9 mouse cellular contexts compared by ENCODE assay signal in the genomic region with DNA sequence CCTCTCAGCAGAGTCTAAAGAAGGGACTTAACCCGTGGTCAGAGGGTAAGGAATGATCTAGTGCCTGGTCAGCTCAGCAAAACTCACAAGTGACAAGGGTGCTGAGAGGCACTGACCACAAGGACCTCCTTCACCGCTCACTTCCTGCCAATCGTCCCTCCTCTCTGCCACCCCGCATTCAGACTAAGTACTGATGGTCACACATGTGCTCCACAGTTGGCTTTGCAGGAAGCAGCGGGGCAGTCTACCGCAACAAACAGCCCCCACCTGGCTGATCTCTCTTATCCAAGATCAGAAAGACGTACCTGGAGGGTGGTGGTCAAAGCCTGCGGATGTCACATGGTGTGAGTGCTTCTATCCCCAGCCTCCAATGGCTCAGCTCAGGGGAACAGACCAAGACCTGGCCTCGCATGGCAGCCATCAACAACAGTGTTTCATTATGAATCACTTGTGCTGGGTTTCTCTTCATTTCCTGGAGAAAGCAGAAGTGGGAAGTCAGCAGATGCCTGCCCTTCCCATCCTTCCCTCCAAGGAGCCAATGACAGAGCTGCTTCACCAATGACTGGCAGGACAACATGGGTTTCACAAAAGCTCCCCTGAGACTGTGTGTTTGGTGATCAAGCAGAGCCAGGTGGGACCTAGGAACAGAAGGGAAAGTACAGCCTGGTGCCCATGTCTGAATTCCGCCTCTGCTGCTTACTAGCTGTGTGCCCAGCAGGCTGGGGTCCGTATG. TPM values are rescaled to one million over a fixed set of nuclear protein-coding genes. Genes with fewer than 3 reads are reported as not detected.
DNase-seq lines count a peak whose midpoint lies in the region; ATAC-seq and TF ChIP-seq lines count a peak whose summit lies in the region.
"Had no signal": no experiment of that assay in that cellular context is flagged by ENCODE, and none has a peak within 500 bp of the region (broad histone marks: within the 10 kb centered on the region; RNA-seq: fewer than 3 reads in every experiment).

A gene (minus strand): TSS at position 441 of the 733 bp plus-strand sequence.

- WGBS in liver, embryonic 12.5 days (ENCODE audit: insufficient replicate concordance) = 29% methylated on average over 11 of the region's 11 CpGs
- 90% methylated on average over 11 of the region's 11 CpGs for WGBS in hindbrain, embryonic 10.5 days
- 92% methylated on average over 11 of the region's 11 CpGs for WGBS in hindbrain, embryonic 13.5 days

- H3K27ac ChIP-seq in CH12.LX (ENCODE audit: insufficient read depth, low read depth) = peak within 1 kb of the TSS; percentile 98
- H3K27ac ChIP-seq in liver, embryonic 12.5 days = no peak within 1 kb of the TSS
- H3K27ac ChIP-seq in hindbrain, embryonic 10.5 days = no peak within 1 kb of the TSS
- no peak within 1 kb of the TSS for H3K27ac ChIP-seq in hindbrain, embryonic 13.5 days

- H3K9me3 ChIP-seq in CH12.LX (replicated peaks; ENCODE audit: low read length) = peaks cover 7% of the 10 kb centered on the region
- H3K9me3 ChIP-seq in liver, embryonic 12.5 days (replicated peaks) = no peaks in the 10 kb centered on the region
- no peaks in the 10 kb centered on the region for H3K9me3 ChIP-seq in hindbrain, embryonic 10.5 days
- H3K9me3 ChIP-seq in hindbrain, embryonic 13.5 days = no peaks in the 10 kb centered on the region

- ATAC-seq in liver, embryonic 12.5 days = peak; percentile 44; the same call in 1 of the 2 replicates
- no peak for ATAC-seq in activated CD4-positive, CD25-positive, alpha-beta regulatory T cell, adult 4 months
- ATAC-seq in hindbrain, embryonic 13.5 days (ENCODE audit: low FRiP score) = no peak

- H3K4me1 ChIP-seq in CH12.LX (ENCODE audit: control insufficient read depth in 1 of 2, insufficient read depth in 2 of 2) = peaks cover 35 to 57% of the 10 kb centered on the region in 2 experiments
- H3K4me1 ChIP-seq in liver, embryonic 12.5 days = no peaks in the 10 kb centered on the region
- H3K4me1 ChIP-seq in hindbrain, embryonic 10.5 days (replicated peaks) = 0 out of 2 replicates have a peak, but pooled peaks cover 7% of the 10 kb centered on the region
- H3K4me1 ChIP-seq in hindbrain, embryonic 13.5 days (replicated peaks) = no peaks in the 10 kb centered on the region

- peak; percentile 98 for TF ChIP-seq EP300 in CH12.LX (IDR thresholded peaks at IDR 0.05; ENCODE audit: low read length)

- no peak for TF ChIP-seq CTCF in CH12.LX (conservative IDR thresholded peaks at IDR 0.05 in 1 of 2, IDR thresholded peaks at IDR 0.05 in 1 of 2; ENCODE audit: low read depth in 2 of 2, low read length in 2 of 2)

- in situ Hi-C loops in CH12.LX (cut with MboI; ENCODE audit: low pct_ligation_motif_present, low pct_unique_long_range_greater_than_20kb, low sequenced_read_pairs) = no loop called here

- no peaks in the 10 kb centered on the region for H3K27me3 ChIP-seq in CH12.LX (replicated peaks)
- H3K27me3 ChIP-seq in liver, embryonic 12.5 days (replicated peaks) = no peaks in the 10 kb centered on the region
- no peaks in the 10 kb centered on the region for H3K27me3 ChIP-seq in hindbrain, embryonic 10.5 days (ENCODE audit: insufficient read depth, poor library complexity, severe bottlenecking)
- H3K27me3 ChIP-seq in hindbrain, embryonic 13.5 days = no peaks in the 10 kb centered on the region

- TF ChIP-seq POLR2A in CH12.LX (IDR thresholded peaks at IDR 0.05; ENCODE audit: low read depth, low read length) = peak; percentile 80

- peaks cover 27 to 30% of the 10 kb centered on the region in 2 experiments for H3K36me3 ChIP-seq in CH12.LX (replicated peaks in 1 of 2; ENCODE audit: control insufficient read depth in 1 of 2, insufficient read depth in 1 of 2, low read length in 1 of 2)
- no peaks in the 10 kb centered on the region for H3K36me3 ChIP-seq in liver, embryonic 12.5 days
- H3K36me3 ChIP-seq in hindbrain, embryonic 10.5 days = no peaks in the 10 kb centered on the region
- no peaks in the 10 kb centered on the region for H3K36me3 ChIP-seq in hindbrain, embryonic 13.5 days

- peak within 1 kb of the TSS; percentile 67 for H3K4me2 ChIP-seq in CH12.LX (ENCODE audit: insufficient read depth, low read depth, poor library complexity, severe bottlenecking)
- H3K4me2 ChIP-seq in liver, embryonic 12.5 days = peak within 1 kb of the TSS; percentile 39
- H3K4me2 ChIP-seq in hindbrain, embryonic 13.5 days = no peak within 1 kb of the TSS

- no peak; the same call in none of the 2 replicates for TF ChIP-seq RAD21 in CH12.LX (IDR thresholded peaks at IDR 0.05; ENCODE audit: low read depth, low read length)

- dilution Hi-C loops in CH12.LX (cut with MboI; ENCODE audit: extremely low pct_ligation_motif_present, extremely low pct_unique_long_range_greater_than_20kb, low sequenced_read_pairs) = no loop called here

- peak within 1 kb of the TSS; percentile 93 for H3K9ac ChIP-seq in CH12.LX (ENCODE audit: insufficient read depth, low read depth)
- H3K9ac ChIP-seq in liver, embryonic 12.5 days = 0 out of 2 replicates have a peak within 1 kb of the TSS, but pooled peaks have one; percentile 13
- no peak within 1 kb of the TSS for H3K9ac ChIP-seq in hindbrain, embryonic 13.5 days

- H3K4me3 ChIP-seq in CH12.LX (replicated peaks in 1 of 3; ENCODE audit: low read depth in 2 of 3, low read length in 2 of 3, poor library complexity in 1 of 3) = peak within 1 kb of the TSS; percentile 69 to 89 (median 79)
- peak within 1 kb of the TSS; percentile 36 for H3K4me3 ChIP-seq in liver, embryonic 12.5 days
- no peak within 1 kb of the TSS for H3K4me3 ChIP-seq in hindbrain, embryonic 10.5 days
- H3K4me3 ChIP-seq in hindbrain, embryonic 13.5 days = no peak within 1 kb of the TSS

- DNase-seq in adrenal gland, adult 8-10 months = peak; percentile 5
- no peak for DNase-seq in adrenal gland, postnatal 10 days
- peak; percentile 99 for DNase-seq in CH12.LX (ENCODE audit: extremely low read depth)
- peak; percentile 80 to 82 for DNase-seq in monocyte, adult 2 months (ENCODE audit: low read depth in 1 of 2, low spot score in 2 of 2)
- no peak for DNase-seq in hindbrain, embryonic 10.5 days (ENCODE audit: low spot score)
- DNase-seq: gastrocnemius, postnatal 25 days had no signal

- H3K79me2 ChIP-seq in CH12.LX (replicated peaks; ENCODE audit: control insufficient read depth, extremely low read depth, insufficient read depth, poor library complexity, severe bottlenecking) = peaks cover 35% of the 10 kb centered on the region

TF ChIP-seq in CH12.LX, 34 proteins besides CTCF, POLR2A, EP300 and RAD21 (continues in another document):
- TF ChIP-seq ZC3H11A (IDR thresholded peaks at IDR 0.05; ENCODE audit: low read depth, low read length) = no peak
- peak; percentile 64 for TF ChIP-seq USF1 (IDR thresholded peaks at IDR 0.05; ENCODE audit: low read depth, low read length)
- TF ChIP-seq POLR2AphosphoS2 (IDR thresholded peaks at IDR 0.05; ENCODE audit: low read depth, low read length) = no peak
- TF ChIP-seq ETS1 (conservative IDR thresholded peaks at IDR 0.05; ENCODE audit: low read depth, low read length) = peak; percentile 94
- TF ChIP-seq MAZ (IDR thresholded peaks at IDR 0.05; ENCODE audit: low read depth, low read length) = no peak
- TF ChIP-seq NELFE (IDR thresholded peaks at IDR 0.05; ENCODE audit: low read depth, low read length) = peak; percentile 87
- TF ChIP-seq PAX5 (IDR thresholded peaks at IDR 0.05; ENCODE audit: low read length) = no peak
- peak; percentile 88 for TF ChIP-seq JUN (IDR thresholded peaks at IDR 0.05; ENCODE audit: insufficient read depth, low read depth, low read length)
- peak; percentile 47; the same call in 1 of the 2 replicates for TF ChIP-seq HCFC1 (IDR thresholded peaks at IDR 0.05; ENCODE audit: low read depth, low read length)
- TF ChIP-seq SIN3A (IDR thresholded peaks at IDR 0.05; ENCODE audit: low read length) = peak; percentile 75
- no peak for TF ChIP-seq E2F4 (IDR thresholded peaks at IDR 0.05; ENCODE audit: insufficient replicate concordance, low read depth, low read length)
- peak; percentile 97 for TF ChIP-seq JUND (conservative IDR thresholded peaks at IDR 0.05; ENCODE audit: low read depth, low read length)
- peak; percentile 78; the same call in 1 of the 2 replicates for TF ChIP-seq ZMIZ1 (IDR thresholded peaks at IDR 0.05; ENCODE audit: low read depth, low read length)
- TF ChIP-seq ZNF384 (IDR thresholded peaks at IDR 0.05; ENCODE audit: low read depth, low read length) = no peak
- TF ChIP-seq TBP (conservative IDR thresholded peaks at IDR 0.05; ENCODE audit: low read depth, low read length) = peak; percentile 88
- TF ChIP-seq MAX (IDR thresholded peaks at IDR 0.05; ENCODE audit: low read length) = peak; percentile 97
- TF ChIP-seq ZKSCAN1 (IDR thresholded peaks at IDR 0.05; ENCODE audit: borderline replicate concordance, low read depth, low read length) = no peak
- no peak for TF ChIP-seq CHD1 (IDR thresholded peaks at IDR 0.05; ENCODE audit: low read depth, low read length)
- TF ChIP-seq CHD2 (IDR thresholded peaks at IDR 0.05; ENCODE audit: low read length) = peak; percentile 87
- TF ChIP-seq UBTF (IDR thresholded peaks at IDR 0.05; ENCODE audit: low read depth, low read length) = peak; percentile 59; the same call in 1 of the 2 replicates
- peak; percentile 80 for TF ChIP-seq BHLHE40 (IDR thresholded peaks at IDR 0.05; ENCODE audit: low read depth, low read length)
- TF ChIP-seq MYC (IDR thresholded peaks at IDR 0.05; ENCODE audit: low read depth, low read length) = peak; percentile 97
- TF ChIP-seq MEF2A (IDR thresholded peaks at IDR 0.05; ENCODE audit: borderline replicate concordance, low read depth, low read length) = peak; percentile 81; the same call in 1 of the 2 replicates
- no peak for TF ChIP-seq GABPA (IDR thresholded peaks at IDR 0.05; ENCODE audit: insufficient replicate concordance, low read depth, low read length)
- TF ChIP-seq MXI1 (IDR thresholded peaks at IDR 0.05; ENCODE audit: low read depth, low read length) = peak; percentile 94
- peak; percentile 75; the same call in 1 of the 2 replicates for TF ChIP-seq RCOR1 (conservative IDR thresholded peaks at IDR 0.05; ENCODE audit: low read depth, low read length)

RNA-seq across cellular contexts. Expression of the gene that starts here (rescaled TPM):
- total RNA-seq in adrenal gland, adult 8-10 months (2022) = 1 to 10 TPM; 2.9 to 8.1 (median 4.9) TPM
- total RNA-seq in adrenal gland, postnatal 10 days (2021) = 1 to 10 TPM; 5.4 to 6.5 TPM
- total RNA-seq in CH12.LX (2012; rRNA removed) (140 and 146 TPM in 2 replicates), CH12.LX (2014; rRNA removed) (54.0 and 56.0 TPM in 2 replicates)
- polyA plus RNA-seq in CH12.LX (2012; ENCODE audit: insufficient read length, low read depth) = 102 and 115 TPM in 2 replicates
- polyA plus RNA-seq in liver, embryonic 12.5 days (2016; fragmentation: Nextera tagmentation; extraction: Ambion mirVana) = 1.6 and 2.1 TPM in 2 replicates
- polyA plus RNA-seq in hindbrain, embryonic 10.5 days (2016; fragmentation: Nextera tagmentation; extraction: Ambion mirVana) = 0.16 and 0.43 TPM in 2 replicates
- under 1 TPM in 1 of 2 experiments, not detected in 1; 0.84 TPM for polyA plus RNA-seq in activated CD4-positive, CD25-positive, alpha-beta regulatory T cell, adult 4 months (2017; shearing (Covaris generic))
- 0.10 and 0.38 TPM in 2 replicates for polyA plus RNA-seq in hindbrain, embryonic 13.5 days (2015; fragmentation: Nextera tagmentation; extraction: Ambion mirVana)

Comparison
In these comparisons a context has a peak if more than half of its experiments do, and no peak if none do; other contexts are left out.
1. RNA of the gene that starts here (total RNA-seq): 54.0 to 146 TPM in CH12.LX; 2.9 to 8.1 TPM in adrenal gland, adult 8-10 months and 5.4 to 6.5 TPM in adrenal gland, postnatal 10 days; every median in the first group is over 4 times any median in the second.
2. RNA of the gene that starts here (polyA plus RNA-seq): 102 to 115 TPM in CH12.LX; 1.6 to 2.1 TPM in liver, embryonic 12.5 days, 0.84 TPM in activated CD4-positive, CD25-positive, alpha-beta regulatory T cell, adult 4 months, 0.16 to 0.43 TPM in hindbrain, embryonic 10.5 days and 0.10 to 0.38 TPM in hindbrain, embryonic 13.5 days; every median in the first group is over 10 times any median in the second.
3. DNase-seq: peak in adrenal gland, adult 8-10 months (single experiment), CH12.LX (single experiment) and monocyte, adult 2 months (2 of 2); none in adrenal gland, postnatal 10 days (single experiment) and hindbrain, embryonic 10.5 days (single experiment).
4. H3K4me3 ChIP-seq: peak in CH12.LX (3 of 3) and liver, embryonic 12.5 days (single experiment); none in hindbrain, embryonic 10.5 days (single experiment) and hindbrain, embryonic 13.5 days (single experiment).